Mouse (Mus musculus) kidney, adult 2 months (tissue): Measurements from ENCODE around the gene 4933415F23Rik. TPM values are rescaled to one million over a fixed set of nuclear protein-coding genes. Genes with fewer than 3 reads are reported as not detected.

Source experiments
- DNase-seq: peaks from one replicate; pipeline ENCODE4 v3.0.0; 2021
- H3K27ac ChIP-seq: fragments of 200-500 bp; 2 replicates; pipeline ENCODE4 v1.5.1; 2012; ENCODE audit warnings: low read depth, low read length, control low read depth, inconsistent platforms; ENCODE audit not compliant: insufficient read depth
- H3K27me3 ChIP-seq: fragments of 200-500 bp; replicated peaks from 2 replicates; pipeline ENCODE4 v1.6.1; 2012; ENCODE audit warnings: mild to moderate bottlenecking, moderate library complexity, low read length, inconsistent platforms; ENCODE audit not compliant: control insufficient read depth, insufficient read depth
- H3K36me3 ChIP-seq: fragments of 200-500 bp; 2 replicates; pipeline ENCODE4 v1.6.1; 2012; ENCODE audit warnings: mild to moderate bottlenecking, moderate library complexity, low read length, inconsistent platforms; ENCODE audit not compliant: control insufficient read depth, insufficient read depth
- H3K4me1 ChIP-seq: fragments of 200-500 bp; 2 replicates; pipeline ENCODE4 v1.6.1; 2011; ENCODE audit warnings: low read length; ENCODE audit not compliant: control insufficient read depth, insufficient read depth
- H3K4me3 ChIP-seq: fragments of 200-500 bp; 2 replicates; pipeline ENCODE4 v1.5.1; 2011; ENCODE audit warnings: mild to moderate bottlenecking, low read depth, low read length, control low read depth; ENCODE audit not compliant: insufficient read depth
- CTCF ChIP-seq: fragments of 200-500 bp; conservative IDR thresholded peaks from 2 replicates; pipeline ENCODE4 v1.5.1; 2011; ENCODE audit warnings: low read depth, mild to moderate bottlenecking, control low read depth, low read length, moderate library complexity, mixed read lengths; ENCODE audit not compliant: insufficient read depth, insufficient read length
- POLR2A ChIP-seq: fragments of 200-500 bp; IDR thresholded peaks from one replicate; pipeline ENCODE4 v1.6.1; 2011; ENCODE audit warnings: low read depth, low read length, control low read depth
- WGBS: fragments of 180-500 bp; shearing (Covaris S2); methylation state at CpG from one replicate; pipeline ENCODE4 v1.1.7; 2018; 5-methylcytosine and 5-hydroxymethylcytosine counted together
- polyA plus RNA-seq: library from polyadenylated mRNA; depleted of rRNA; stranded (reverse); fragments of >200 nt; gene quantifications from 2 replicates; pipeline ENCODE4 v1.2.3, GENCODE M21; 2012

Gene 4933415F23Rik
- polyA plus RNA-seq, 1 experiment = 0.09 TPM

- DNase-seq = peak; percentile 38
- WGBS = 53% methylated on average over 3 of the region's 3 CpGs
Observed at GRCm38 (mm10) chr1:23117423-23117822, 15.4 kb upstream of the 4933415F23Rik start.

GRCm38 (mm10) chr1:23109191-23109590 lies 7.1 kb upstream of the 4933415F23Rik start:
- Histone ChIP-seq H3K27ac (no peak overlapping the region), H3K27me3 (no peaks in the 10 kb centered on the region), H3K36me3 (no peaks in the 10 kb centered on the region), H3K4me3 (no peak overlapping the region), H3K4me1 (no peaks in the 10 kb centered on the region)
- WGBS = 68% methylated on average over 1 of the region's 1 CpGs
- peak; percentile 31 for DNase-seq
- TF ChIP-seq CTCF (no peak), POLR2A (no peak)

More at GRCm38 (mm10) chr1:23117423-23117822, 15.4 kb upstream of the 4933415F23Rik start:
- H3K36me3 ChIP-seq = no peaks in the 10 kb centered on the region
- peaks cover 5% of the 10 kb centered on the region; the same call in 1 of the 2 replicates for H3K4me1 ChIP-seq
- no peak overlapping the region for H3K4me3 ChIP-seq
- no peaks in the 10 kb centered on the region for H3K27me3 ChIP-seq
- no peak overlapping the region for H3K27ac ChIP-seq
- TF ChIP-seq POLR2A (no peak), CTCF (no peak)

GRCm38 (mm10) chr1:23102881-23103280 lies 828 bp upstream of the 4933415F23Rik start:
- no peaks in the 10 kb centered on the region for H3K4me1 ChIP-seq
- TF ChIP-seq POLR2A = no peak
- no peak for TF ChIP-seq CTCF
- no peaks in the 10 kb centered on the region for H3K27me3 ChIP-seq
- no peak overlapping the region for H3K27ac ChIP-seq
- WGBS = 78% methylated on average over 4 of the region's 4 CpGs
- H3K4me3 ChIP-seq = no peak overlapping the region
- no peaks in the 10 kb centered on the region for H3K36me3 ChIP-seq
- no peak for DNase-seq

DNA sequence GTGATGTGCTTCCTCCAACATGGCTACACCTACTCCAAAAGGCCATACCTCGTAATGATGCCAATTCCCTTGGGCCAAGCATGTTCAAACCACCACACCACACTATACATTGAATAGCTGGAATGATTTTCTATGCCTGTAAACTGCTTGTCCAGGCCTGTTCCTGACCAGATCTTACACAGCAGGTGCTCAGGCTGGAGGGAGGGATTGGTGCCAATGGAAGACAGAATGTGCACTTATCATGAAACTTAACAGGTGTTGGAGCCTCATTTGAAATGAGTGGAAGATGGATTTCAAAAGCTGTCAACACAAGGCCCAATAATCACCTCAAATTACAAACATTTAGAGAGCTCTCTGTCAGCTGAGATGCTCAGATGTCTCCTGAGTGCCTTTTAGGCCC lies 2.3 kb downstream of the 4933415F23Rik start:
- WGBS = 81% methylated on average over 1 of the region's 1 CpGs
- Histone ChIP-seq H3K4me3 (no peak overlapping the region), H3K27me3 (no peaks in the 10 kb centered on the region), H3K4me1 (no peaks in the 10 kb centered on the region), H3K27ac (no peak overlapping the region), H3K36me3 (no peaks in the 10 kb centered on the region)
- DNase-seq = no peak
- TF ChIP-seq POLR2A (no peak), CTCF (no peak)

GRCm38 (mm10) chr1:23098451-23098850 lies 3.6 kb downstream of the 4933415F23Rik start:
- no peak overlapping the region for H3K27ac ChIP-seq
- no peak for TF ChIP-seq POLR2A
- 96% methylated on average over 2 of the region's 2 CpGs for WGBS
- no peaks in the 10 kb centered on the region for H3K36me3 ChIP-seq
- H3K4me3 ChIP-seq = no peak overlapping the region
- no peaks in the 10 kb centered on the region for H3K4me1 ChIP-seq
- no peaks in the 10 kb centered on the region for H3K27me3 ChIP-seq
- DNase-seq = no peak

DNA sequence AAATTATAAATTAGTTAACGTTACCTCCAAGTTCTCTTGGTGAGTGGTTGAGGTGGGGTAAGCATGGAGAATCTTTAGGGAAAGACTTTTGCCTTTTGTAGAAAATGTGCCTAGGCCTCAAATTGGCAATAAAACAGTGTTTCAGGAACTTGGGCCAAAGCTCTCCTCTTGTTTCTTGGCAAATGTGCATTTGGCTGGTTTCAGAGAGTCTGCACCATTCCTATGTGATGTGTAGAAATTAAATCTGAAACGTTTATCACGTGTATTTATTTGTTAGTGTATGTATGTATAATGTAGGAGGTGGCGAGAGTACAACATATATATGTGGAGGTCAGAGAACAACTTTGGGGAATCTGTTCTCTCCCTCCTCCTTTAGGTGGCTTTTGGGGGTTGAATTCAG lies 4.1 kb downstream of the 4933415F23Rik start:
- no peaks in the 10 kb centered on the region for H3K36me3 ChIP-seq
- no peak overlapping the region for H3K4me3 ChIP-seq
- no peaks in the 10 kb centered on the region for H3K4me1 ChIP-seq
- H3K27me3 ChIP-seq = no peaks in the 10 kb centered on the region
- no peak for TF ChIP-seq CTCF
- no peak for TF ChIP-seq POLR2A
- no peak for DNase-seq
- no peak overlapping the region for H3K27ac ChIP-seq
- WGBS = 78% methylated on average over 4 of the region's 4 CpGs

GRCm38 (mm10) chr1:23067715-23068114 lies 34.3 kb downstream of the 4933415F23Rik start:
- no peaks in the 10 kb centered on the region; the same call in 1 of the 2 replicates for H3K27me3 ChIP-seq
- H3K4me1 ChIP-seq = no peaks in the 10 kb centered on the region
- TF ChIP-seq CTCF (no peak), POLR2A (no peak)
- 79% methylated on average over 5 of the region's 5 CpGs for WGBS
- no peak overlapping the region for H3K27ac ChIP-seq
- H3K4me3 ChIP-seq = no peak overlapping the region
- H3K36me3 ChIP-seq = no peaks in the 10 kb centered on the region
- DNase-seq = no peak

GRCm38 (mm10) chr1:23064717-23065475 lies 37.2 kb downstream of the 4933415F23Rik start:
- TF ChIP-seq CTCF = no peak
- no peak for TF ChIP-seq POLR2A
- WGBS = 37% methylated on average over 4 of the region's 4 CpGs
- H3K27ac ChIP-seq = no peak overlapping the region
- H3K4me3 ChIP-seq = no peak overlapping the region
- H3K4me1 ChIP-seq = no peaks in the 10 kb centered on the region
- no peak for DNase-seq
- H3K27me3 ChIP-seq = no peaks in the 10 kb centered on the region; the same call in 1 of the 2 replicates
- no peaks in the 10 kb centered on the region for H3K36me3 ChIP-seq
